Mouse (Mus musculus): Measurements from ENCODE around the gene Sit1.

- no peak for TF ChIP-seq POLR2A (IDR thresholded peaks at IDR 0.05; ENCODE audit: insufficient read depth, low read length)
- no peak for TF ChIP-seq CTCF (IDR thresholded peaks at IDR 0.05; ENCODE audit: low read depth, low read length)
- no peak for TF ChIP-seq EP300 (IDR thresholded peaks at IDR 0.05; ENCODE audit: insufficient read depth, low read depth, low read length)
Measured at GRCm38 (mm10) chr4:43463102-43463501, 20.4 kb downstream of the Sit1 start.
